Mouse (Mus musculus) neural tube, embryonic 12.5 days (tissue): ENCODE measurements around the gene Zfp84. TPM values are rescaled to one million over a fixed set of nuclear protein-coding genes. Genes with fewer than 3 reads are reported as not detected.
"Not testable (repeated sequence)": the region's sequence is repeated elsewhere in the genome, so short reads cannot be mapped to it uniquely, and the experiment has no call there.

Source experiments
- ATAC-seq: fragments of 200-750 bp; cut with Nextera tagmentation; 2 replicates; pipeline ENCODE4 v1.8.0; 2017; ENCODE audit warnings: low read depth, mild to moderate bottlenecking, moderate TSS enrichment, moderate library complexity; ENCODE audit not compliant: low FRiP score
- H3K27ac ChIP-seq: fragments of 300-500 bp; sonication (generic); 2 replicates; pipeline ENCODE4 v1.5.1; 2016
- H3K27me3 ChIP-seq: fragments of 300-500 bp; sonication (generic); replicated peaks from 2 replicates; pipeline ENCODE4 v1.6.1; 2016; ENCODE audit warnings: mild to moderate bottlenecking
- H3K36me3 ChIP-seq: fragments of 300-500 bp; sonication (generic); 2 replicates; pipeline ENCODE4 v1.6.1; 2016; ENCODE audit warnings: mild to moderate bottlenecking
- H3K4me1 ChIP-seq: fragments of 300-500 bp; sonication (generic); 2 replicates; pipeline ENCODE4 v1.6.1; 2016
- H3K4me2 ChIP-seq: fragments of 300-500 bp; sonication (generic); replicated peaks from 2 replicates; pipeline ENCODE4 v1.6.1; 2016; ENCODE audit warnings: mild to moderate bottlenecking
- H3K4me3 ChIP-seq: fragments of 300-500 bp; sonication (generic); 2 replicates; pipeline ENCODE4 v1.5.1; 2016
- H3K9ac ChIP-seq: fragments of 300-500 bp; sonication (generic); 2 replicates; pipeline ENCODE4 v1.6.1; 2016; ENCODE audit warnings: mild to moderate bottlenecking
- H3K9me3 ChIP-seq: fragments of 300-500 bp; sonication (generic); 2 replicates; pipeline ENCODE4 v1.6.1; 2016; ENCODE audit warnings: mild to moderate bottlenecking
- WGBS: fragments of 180-500 bp; shearing (Covaris S2); methylation state at CpG from one replicate; pipeline ENCODE4 v1.1.7; 2016; 5-methylcytosine and 5-hydroxymethylcytosine counted together
- polyA plus RNA-seq: library from polyadenylated mRNA; unstranded; fragments of >200 nt; fragmentation: Nextera tagmentation; extraction: Ambion mirVana; gene quantifications from 2 replicates; pipeline ENCODE4 v1.2.1, GENCODE M21; 2016

Zfp84 gene
- 15.4 and 15.5 TPM in 2 replicates for polyA plus RNA-seq

- H3K9ac ChIP-seq, result peak within 1 kb of the TSS; percentile 61
- peaks cover 18% of the 10 kb centered on the region for H3K36me3 ChIP-seq
- H3K27me3 ChIP-seq, result no peaks in the 10 kb centered on the region
- no peaks in the 10 kb centered on the region for H3K9me3 ChIP-seq
- ATAC-seq, result peak; percentile 94
- under 1% methylated on average over 32 of the region's 32 CpGs for WGBS
- H3K4me3 ChIP-seq, result peak within 1 kb of the TSS; percentile 66
- H3K4me2 ChIP-seq, result peak within 1 kb of the TSS; percentile 73
- H3K27ac ChIP-seq, result no peak within 1 kb of the TSS
- peaks cover 13% of the 10 kb centered on the region for H3K4me1 ChIP-seq
These were observed at the start of gene Zfp84 for GRCm38 (mm10) chr7:29768090-29768900. TSS of gene Zfp84 (plus strand) at chr7:29768552.

GRCm38 (mm10) chr7:29725461-29726142 lies 42.8 kb upstream of the Zfp84 start:
- WGBS, result 35% methylated on average over 17 of the region's 17 CpGs
- H3K27ac ChIP-seq, H3K4me3 ChIP-seq, H3K4me1 ChIP-seq, H3K9ac ChIP-seq, ATAC-seq, H3K36me3 ChIP-seq, H3K9me3 ChIP-seq, H3K27me3 ChIP-seq: not testable (repeated sequence)
- 0 out of 2 replicates have a peak overlapping the region, but pooled peaks have one; percentile 1 for H3K4me2 ChIP-seq

GRCm38 (mm10) chr7:29726860-29727259 lies 41.5 kb upstream of the Zfp84 start, which contains the start of gene Catsperg2:
TSS of gene Catsperg2 (minus strand) at chr7:29727032.
- H3K4me3 ChIP-seq, H3K9me3 ChIP-seq, H3K27ac ChIP-seq, H3K4me1 ChIP-seq, H3K36me3 ChIP-seq, ATAC-seq, H3K9ac ChIP-seq, H3K27me3 ChIP-seq: not testable (repeated sequence)
- 0 out of 2 replicates have a peak within 1 kb of the TSS, but pooled peaks have one; percentile 1 for H3K4me2 ChIP-seq
- 61% methylated on average over 11 of the region's 11 CpGs for WGBS

GRCm38 (mm10) chr7:29728055-29728454 lies 40.3 kb upstream of the Zfp84 start:
- 88% methylated on average over 2 of the region's 2 CpGs for WGBS
- Histone ChIP-seq H3K9ac (no peak overlapping the region), H3K27ac (no peak overlapping the region), H3K36me3 (no peaks in the 10 kb centered on the region), H3K4me2 (no peak overlapping the region), H3K4me1 (no peaks in the 10 kb centered on the region), H3K27me3 (no peaks in the 10 kb centered on the region), H3K9me3 (peaks cover 16% of the 10 kb centered on the region), H3K4me3 (no peak overlapping the region)
- ATAC-seq, result no peak

GRCm38 (mm10) chr7:29742258-29742657 lies 26.1 kb upstream of the Zfp84 start:
- no peak for ATAC-seq
- 83% methylated on average over 3 of the region's 3 CpGs for WGBS
- H3K9ac ChIP-seq, result no peak overlapping the region
- no peak overlapping the region for H3K27ac ChIP-seq
- H3K36me3 ChIP-seq, result no peaks in the 10 kb centered on the region
- no peaks in the 10 kb centered on the region for H3K4me1 ChIP-seq
- no peak overlapping the region for H3K4me3 ChIP-seq
- H3K4me2 ChIP-seq, result no peak overlapping the region
- no peaks in the 10 kb centered on the region for H3K9me3 ChIP-seq
- H3K27me3 ChIP-seq, result no peaks in the 10 kb centered on the region

- H3K4me3 ChIP-seq, result no peak overlapping the region
- ATAC-seq, result no peak
- no peak overlapping the region for H3K4me2 ChIP-seq
- no peaks in the 10 kb centered on the region for H3K4me1 ChIP-seq
- no peak overlapping the region for H3K27ac ChIP-seq
- H3K9ac ChIP-seq, result no peak overlapping the region
- WGBS, result 81% methylated on average over 5 of the region's 5 CpGs
- H3K27me3 ChIP-seq, result no peaks in the 10 kb centered on the region
- H3K36me3 ChIP-seq, result no peaks in the 10 kb centered on the region
- H3K9me3 ChIP-seq, result no peaks in the 10 kb centered on the region
These were observed 7.9 kb upstream of the Zfp84 start for GRCm38 (mm10) chr7:29760476-29760875.

- 78% methylated on average over 7 of the region's 7 CpGs for WGBS
- no peaks in the 10 kb centered on the region for H3K36me3 ChIP-seq
- no peak for ATAC-seq
- H3K9me3 ChIP-seq, result no peaks in the 10 kb centered on the region
- no peak overlapping the region for H3K4me2 ChIP-seq
- H3K4me1 ChIP-seq, result peaks cover 12% of the 10 kb centered on the region
- no peak overlapping the region for H3K4me3 ChIP-seq
- no peak overlapping the region for H3K27ac ChIP-seq
- no peaks in the 10 kb centered on the region for H3K27me3 ChIP-seq
- no peak overlapping the region for H3K9ac ChIP-seq
These were observed 3.6 kb upstream of the Zfp84 start for GRCm38 (mm10) chr7:29764702-29765101.

GRCm38 (mm10) chr7:29767058-29767686 lies 1.2 kb upstream of the Zfp84 start:
- H3K4me3 ChIP-seq, result peak overlapping the region; percentile 66
- H3K27ac ChIP-seq, result no peak overlapping the region
- WGBS, result 2% methylated on average over 15 of the region's 15 CpGs
- H3K27me3 ChIP-seq, result no peaks in the 10 kb centered on the region
- ATAC-seq, result peak; percentile 73
- no peaks in the 10 kb centered on the region for H3K9me3 ChIP-seq
- H3K36me3 ChIP-seq, result peaks cover 9% of the 10 kb centered on the region; the same call in 1 of the 2 replicates
- H3K9ac ChIP-seq, result peak overlapping the region; percentile 61
- peaks cover 13% of the 10 kb centered on the region for H3K4me1 ChIP-seq
- H3K4me2 ChIP-seq, result peak overlapping the region; percentile 73

- Histone ChIP-seq H3K4me2 (peak overlapping the region; percentile 73), H3K9ac (peak overlapping the region; percentile 57), H3K9me3 (no peaks in the 10 kb centered on the region), H3K4me1 (peaks cover 13% of the 10 kb centered on the region), H3K36me3 (peaks cover 25% of the 10 kb centered on the region), H3K27ac (no peak overlapping the region), H3K27me3 (no peaks in the 10 kb centered on the region), H3K4me3 (peak overlapping the region; percentile 66)
- no peak for ATAC-seq
- 7% methylated on average over 10 of the region's 10 CpGs for WGBS
These were observed 628 bp downstream of the Zfp84 start for GRCm38 (mm10) chr7:29768980-29769379.

- no peak for ATAC-seq
- Histone ChIP-seq H3K4me3 (no peak overlapping the region), H3K4me2 (no peak overlapping the region), H3K27me3 (no peaks in the 10 kb centered on the region), H3K4me1 (peaks cover 8% of the 10 kb centered on the region), H3K9me3 (no peaks in the 10 kb centered on the region), H3K9ac (no peak overlapping the region), H3K36me3 (peaks cover 67% of the 10 kb centered on the region), H3K27ac (no peak overlapping the region)
- WGBS, result 89% methylated on average over 7 of the region's 7 CpGs
These were observed 5.2 kb downstream of the Zfp84 start for GRCm38 (mm10) chr7:29773503-29773902.

GRCm38 (mm10) chr7:29774371-29774770 lies 6.0 kb downstream of the Zfp84 start:
- Histone ChIP-seq H3K4me1 (peaks cover 4% of the 10 kb centered on the region), H3K9me3 (no peaks in the 10 kb centered on the region), H3K9ac (no peak overlapping the region), H3K36me3 (peaks cover 73% of the 10 kb centered on the region), H3K4me3 (no peak overlapping the region), H3K27me3 (no peaks in the 10 kb centered on the region), H3K4me2 (no peak overlapping the region), H3K27ac (no peak overlapping the region)
- WGBS, result 92% methylated on average over 3 of the region's 3 CpGs
- ATAC-seq, result no peak

- H3K36me3 ChIP-seq, result peaks cover 68% of the 10 kb centered on the region
These were observed 8.2 kb downstream of the Zfp84 start for GRCm38 (mm10) chr7:29776568-29776967.

More at GRCm38 (mm10) chr7:29776568-29776967, 8.2 kb downstream of the Zfp84 start:
- H3K9me3 ChIP-seq, result no peaks in the 10 kb centered on the region
- 97% methylated on average over 19 of the region's 19 CpGs for WGBS
- H3K4me3 ChIP-seq, result no peak overlapping the region
- no peak for ATAC-seq
- H3K27me3 ChIP-seq, result no peaks in the 10 kb centered on the region
- no peak overlapping the region for H3K9ac ChIP-seq
- no peaks in the 10 kb centered on the region for H3K4me1 ChIP-seq
- no peak overlapping the region for H3K4me2 ChIP-seq
- no peak overlapping the region for H3K27ac ChIP-seq
